Mouse (Mus musculus) MEL (cell line): ENCODE data around the gene Zfp146. TPM values are rescaled to one million over a fixed set of nuclear protein-coding genes. Genes with fewer than 3 reads are reported as not detected.

Experiments used
- DNase-seq: peaks from one replicate; pipeline ENCODE4 v3.0.0; 2011; ENCODE audit warnings: low read depth, low spot score
- H3K27ac ChIP-seq: 2 replicates; pipeline ENCODE4 v1.5.1; 2012; ENCODE audit warnings: low read depth, mild to moderate bottlenecking, control low read depth, low read length, moderate library complexity; ENCODE audit not compliant: control insufficient read depth
- H3K27me3 ChIP-seq, 2 experiments: fragments of 150-350 bp in 1 of 2; sonication (generic) in 1 of 2; 2 replicates each; pipeline ENCODE4 v1.6.1; 2012; ENCODE audit warnings: low read length in 2 of 2, mild to moderate bottlenecking in 2 of 2, improper control_type of control experiment in 1 of 2, moderate library complexity in 1 of 2; ENCODE audit not compliant: insufficient read depth in 2 of 2, control insufficient read depth in 1 of 2
- H3K36me3 ChIP-seq, 2 experiments: 2 replicates each; pipeline ENCODE4 v1.6.1; 2012 to 2014; ENCODE audit warnings: low read length in 2 of 2, improper control_type of control experiment in 1 of 2, inconsistent platforms in 1 of 2, mild to moderate bottlenecking in 1 of 2; ENCODE audit not compliant: insufficient read depth in 2 of 2, control insufficient read depth in 1 of 2
- H3K4me1 ChIP-seq, 2 experiments: fragments of 150-350 bp in 1 of 2; sonication (generic) in 1 of 2; 2 replicates each; pipeline ENCODE4 v1.6.1; 2012; ENCODE audit warnings: low read length in 2 of 2, improper control_type of control experiment in 1 of 2, mild to moderate bottlenecking in 1 of 2; ENCODE audit not compliant: insufficient read depth in 2 of 2, control insufficient read depth in 1 of 2
- H3K4me3 ChIP-seq, 2 experiments: fragments of 150-350 bp in 1 of 2; sonication (generic) in 1 of 2; 2 replicates each; pipeline ENCODE4 v1.5.1; 2012; ENCODE audit warnings: low read depth in 2 of 2, low read length in 2 of 2, mild to moderate bottlenecking in 2 of 2, moderate library complexity in 2 of 2, control low read depth in 1 of 2, improper control_type of control experiment in 1 of 2; ENCODE audit not compliant: control insufficient read depth in 1 of 2, insufficient read depth in 1 of 2
- H3K79me2 ChIP-seq: 2 replicates; pipeline ENCODE4 v1.6.1; 2012; ENCODE audit warnings: mild to moderate bottlenecking, low read length, moderate library complexity; ENCODE audit not compliant: control insufficient read depth, poor library complexity, insufficient read depth
- H3K9ac ChIP-seq: 2 replicates; pipeline ENCODE4 v1.6.1; 2012; ENCODE audit warnings: low read depth, mild to moderate bottlenecking, control low read depth, low read length, moderate library complexity; ENCODE audit not compliant: control insufficient read depth, poor library complexity, severe bottlenecking
- H3K9me3 ChIP-seq: fragments of 150-350 bp; sonication (generic); replicated peaks from 2 replicates; pipeline ENCODE4 v1.6.1; 2012; ENCODE audit warnings: mild to moderate bottlenecking, low read length, improper control_type of control experiment, moderate library complexity; ENCODE audit not compliant: insufficient read depth
- CHD2 ChIP-seq: IDR thresholded peaks from 2 replicates; pipeline ENCODE4 v1.6.1; 2011; ENCODE audit warnings: low read length, improper control_type of control experiment
- E2F4 ChIP-seq: IDR thresholded peaks from 2 replicates; pipeline ENCODE4 v1.6.1; 2011; ENCODE audit warnings: low read depth, low read length, improper control_type of control experiment, borderline replicate concordance
- GABPA ChIP-seq: IDR thresholded peaks from 2 replicates; pipeline ENCODE4 v1.6.1; 2012; ENCODE audit warnings: low read depth, mild to moderate bottlenecking, inconsistent platforms, low read length, improper control_type of control experiment, moderate library complexity
- GATA1 ChIP-seq: IDR thresholded peaks from 2 replicates; pipeline ENCODE4 v1.6.1; 2011; ENCODE audit warnings: low read depth, low read length, improper control_type of control experiment
- HCFC1 ChIP-seq: IDR thresholded peaks from 2 replicates; pipeline ENCODE4 v1.6.1; 2012; ENCODE audit warnings: low read depth, mild to moderate bottlenecking, inconsistent platforms, low read length, improper control_type of control experiment, moderate library complexity
- JUND ChIP-seq: IDR thresholded peaks from 2 replicates; pipeline ENCODE4 v1.6.1; 2011; ENCODE audit warnings: low read depth, mild to moderate bottlenecking, improper control_type of control experiment, low read length
- MAFK ChIP-seq: IDR thresholded peaks from 2 replicates; pipeline ENCODE4 v1.6.1; 2011; ENCODE audit warnings: low read depth, mild to moderate bottlenecking, low read length, improper control_type of control experiment, borderline replicate concordance
- MXI1 ChIP-seq: IDR thresholded peaks from 2 replicates; pipeline ENCODE4 v1.6.1; 2011; ENCODE audit warnings: mild to moderate bottlenecking, low read depth, low read length, improper control_type of control experiment
- NELFE ChIP-seq: IDR thresholded peaks from 2 replicates; pipeline ENCODE4 v1.6.1; 2011; ENCODE audit warnings: low read depth, low read length, improper control_type of control experiment
- NRF1 ChIP-seq: IDR thresholded peaks from 2 replicates; pipeline ENCODE4 v1.6.1; 2014; ENCODE audit warnings: low read depth, mild to moderate bottlenecking, inconsistent platforms, low read length, improper control_type of control experiment, moderate library complexity; ENCODE audit not compliant: poor library complexity, insufficient read depth, severe bottlenecking
- POLR2A ChIP-seq, 2 experiments: IDR thresholded peaks; 2 replicates each; pipeline ENCODE4 v1.6.1; 2011 to 2012; ENCODE audit warnings: low read length in 2 of 2, mild to moderate bottlenecking in 2 of 2, control low read depth in 1 of 2, improper control_type of control experiment in 1 of 2, low read depth in 1 of 2, moderate library complexity in 1 of 2; ENCODE audit not compliant: control insufficient read depth in 1 of 2, insufficient read depth in 1 of 2, poor library complexity in 1 of 2
- POLR2AphosphoS5 ChIP-seq: IDR thresholded peaks from 2 replicates; pipeline ENCODE4 v1.6.1; 2012; ENCODE audit warnings: low read depth, borderline replicate concordance, mild to moderate bottlenecking, inconsistent platforms, low read length, moderate library complexity, mixed read lengths
- RAD21 ChIP-seq: IDR thresholded peaks from 2 replicates; pipeline ENCODE4 v1.6.1; 2011; ENCODE audit warnings: mild to moderate bottlenecking, low read depth, low read length, improper control_type of control experiment
- SIN3A ChIP-seq: IDR thresholded peaks from 2 replicates; pipeline ENCODE4 v1.6.1; 2012; ENCODE audit warnings: low read length, improper control_type of control experiment, inconsistent platforms
- TAL1 ChIP-seq: IDR thresholded peaks from 2 replicates; pipeline ENCODE4 v1.6.1; 2012; ENCODE audit warnings: mild to moderate bottlenecking, inconsistent platforms, low read length, moderate library complexity, mixed read lengths
- TBP ChIP-seq: IDR thresholded peaks from 2 replicates; pipeline ENCODE4 v1.8.0; 2011; ENCODE audit warnings: low read depth, low read length, improper control_type of control experiment
- USF1 ChIP-seq: IDR thresholded peaks from 2 replicates; pipeline ENCODE4 v1.6.1; 2014; ENCODE audit warnings: low read depth, mild to moderate bottlenecking, inconsistent platforms, low read length, improper control_type of control experiment, moderate library complexity
- ZMIZ1 ChIP-seq: IDR thresholded peaks from 2 replicates; pipeline ENCODE4 v1.6.1; 2012; ENCODE audit warnings: low read depth, mild to moderate bottlenecking, inconsistent platforms, low read length, improper control_type of control experiment, moderate library complexity
- ZNF384 ChIP-seq: IDR thresholded peaks from 2 replicates; pipeline ENCODE4 v1.6.1; 2012; ENCODE audit warnings: low read depth, mild to moderate bottlenecking, inconsistent platforms, low read length, improper control_type of control experiment
- polyA plus RNA-seq, 2 experiments: library from polyadenylated mRNA; stranded (reverse) in 1 of 2; unstranded in 1 of 2; fragments of >175 nt in 1 of 2; fragments of >200 nt in 1 of 2; gene quantifications; 2 replicates each; pipeline versions ENCODE4 v1.2.1 to v1.2.4; 2012; ENCODE audit warnings: low replicate concordance in 2 of 2, low read depth in 1 of 2; ENCODE audit not compliant: insufficient read length in 2 of 2, insufficient read depth in 1 of 2, missing spikeins in 1 of 2
- total RNA-seq: library from RNA; depleted of rRNA; stranded (reverse); fragments of 300-350 nt; gene quantifications from 2 replicates; pipeline ENCODE4 v1.2.3, GENCODE M21; 2012

The Zfp146 gene
- total and polyA plus RNA-seq, 3 experiments: 35.5 to 38.9 TPM; not detected in 1

- TF ChIP-seq HCFC1: peak; percentile 69
- TF ChIP-seq CHD2: no peak
- peak; percentile 98 for TF ChIP-seq ZNF384
- TF ChIP-seq MAFK: no peak
- TF ChIP-seq JUND: no peak
- no peak for TF ChIP-seq GATA1
- TF ChIP-seq USF1: no peak
- no peak for TF ChIP-seq E2F4
- no peak for TF ChIP-seq TBP
- no peak for TF ChIP-seq GABPA
- TF ChIP-seq TAL1: no peak
- TF ChIP-seq POLR2A (IDR thresholded peaks at IDR 0.05; ENCODE audit: control insufficient read depth in 1 of 2, insufficient read depth in 1 of 2, low read depth in 1 of 2, low read length in 2 of 2, poor library complexity in 1 of 2): no peak
- TF ChIP-seq SIN3A: peak; percentile 72; the same call in 1 of the 2 replicates
Observed at GRCm38 (mm10) chr7:30194101-30194831, 24.7 kb upstream of the Zfp146 start (continued).

GRCm38 (mm10) chr7:30193581-30194100 lies 24.1 kb upstream of the Zfp146 start:
- no peaks in the 10 kb centered on the region for H3K27me3 ChIP-seq
- H3K79me2 ChIP-seq: peaks cover 9% of the 10 kb centered on the region
- peaks cover 0 to 14% of the 10 kb centered on the region in 2 experiments; a peak in 2 of 4 replicates for H3K36me3 ChIP-seq
- peak overlapping the region; percentile 68 for H3K9ac ChIP-seq
- H3K4me1 ChIP-seq: peaks cover 0 to 17% of the 10 kb centered on the region in 2 experiments; a peak in 3 of 4 replicates
- peak overlapping the region; percentile 33 to 57 for H3K4me3 ChIP-seq
- H3K9me3 ChIP-seq: no peaks in the 10 kb centered on the region
- TF ChIP-seq E2F4 (no peak), ZMIZ1 (peak; percentile 47; the same call in 1 of the 2 replicates), MAFK (no peak), MXI1 (0 out of 2 replicates have a peak, but pooled peaks have one; percentile 29), RAD21 (no peak), POLR2AphosphoS5 (no peak), NRF1 (peak; percentile 71), NELFE (no peak)
- DNase-seq: peak; percentile 89
- H3K27ac ChIP-seq: peak overlapping the region; percentile 25; the same call in 1 of the 2 replicates
